Mouse (Mus musculus): ENCODE results near the gene Tesk1. TPM values are rescaled to one million over a fixed set of nuclear protein-coding genes. Genes with fewer than 3 reads are reported as not detected.

The Tesk1 gene
- polyA plus RNA-seq, 1 experiment from 2014 or later: 40.0 TPM

GRCm38 (mm10) chr4:43425648-43426380 lies 15.9 kb upstream of the Tesk1 start:
- Histone ChIP-seq H3K79me2 (ENCODE audit: inconsistent target) (peaks cover 6% of the 10 kb centered on the region; the same call in 1 of the 2 replicates), H3K4me3 (ENCODE audit: inconsistent target) (no peak overlapping the region), H3K36me3 (ENCODE audit: inconsistent target) (peaks cover 46% of the 10 kb centered on the region), H3K27ac (no peak overlapping the region)
- WGBS (ENCODE audit: missing documents): 58% methylated on average over 26 of the region's 31 CpGs

DNA sequence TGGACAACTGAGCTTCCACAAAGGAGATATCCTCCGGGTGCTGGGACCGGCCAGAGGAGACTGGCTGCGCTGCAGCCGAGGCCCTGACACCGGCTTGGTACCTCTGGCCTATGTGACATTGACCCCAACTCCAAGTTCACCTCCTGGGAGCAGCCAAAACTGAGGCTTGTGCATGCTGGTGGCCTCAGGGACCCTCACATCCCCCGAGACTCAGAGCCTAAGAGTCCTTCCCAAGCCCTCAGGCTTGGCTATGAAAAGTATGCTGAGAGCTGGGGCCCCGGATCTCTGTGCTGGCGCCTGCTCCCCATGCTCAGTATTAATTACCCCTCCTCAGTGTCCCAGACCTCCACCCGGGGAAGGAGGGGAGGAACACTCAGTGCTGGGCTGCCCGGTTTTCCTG lies 15.3 kb upstream of the Tesk1 start:
- H3K4me3 ChIP-seq (ENCODE audit: inconsistent target): no peak overlapping the region
- H3K79me2 ChIP-seq (ENCODE audit: inconsistent target): no peaks in the 10 kb centered on the region; the same call in 1 of the 2 replicates
- no peak overlapping the region for H3K27ac ChIP-seq
- WGBS (ENCODE audit: missing documents): 92% methylated on average over 10 of the region's 10 CpGs
- H3K36me3 ChIP-seq (ENCODE audit: inconsistent target): peaks cover 46% of the 10 kb centered on the region

DNA sequence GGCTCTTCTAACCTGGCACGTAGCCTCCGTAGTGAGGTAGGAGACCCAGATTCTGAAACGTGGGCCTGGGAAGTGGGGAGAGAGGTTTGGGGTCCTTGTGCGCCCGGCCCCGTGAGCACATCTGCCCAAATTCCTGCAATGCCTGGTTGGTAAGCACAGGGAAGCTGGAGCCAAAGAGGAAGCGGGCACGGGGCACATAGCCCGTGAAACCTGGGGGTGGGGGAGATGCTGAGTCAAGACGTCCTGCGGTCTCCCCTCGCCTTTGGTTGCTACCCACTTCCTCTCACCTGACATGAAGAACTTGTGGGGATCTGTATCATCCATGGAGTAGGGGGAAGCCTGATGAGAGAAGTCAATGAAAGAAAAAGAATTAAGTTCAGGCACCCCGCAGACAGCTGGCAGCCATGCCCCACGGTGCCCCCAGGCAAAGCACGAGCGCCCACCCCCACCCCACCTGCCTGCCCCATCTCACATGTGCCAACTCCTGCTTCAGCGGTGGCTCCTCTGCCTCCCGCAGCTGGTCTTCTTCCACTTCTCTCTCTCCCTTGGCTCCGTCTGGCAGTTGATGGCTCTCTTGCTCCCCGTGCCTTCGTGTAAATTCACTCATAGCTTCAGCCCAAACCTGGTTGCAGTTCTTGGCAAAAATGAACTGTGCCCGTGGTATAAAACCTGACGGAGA lies 14.1 kb upstream of the Tesk1 start:
- Histone ChIP-seq H3K36me3 (ENCODE audit: inconsistent target) (peaks cover 34% of the 10 kb centered on the region), H3K79me2 (ENCODE audit: inconsistent target) (no peaks in the 10 kb centered on the region), H3K4me3 (ENCODE audit: inconsistent target) (no peak overlapping the region), H3K27ac (no peak overlapping the region)
- WGBS (ENCODE audit: missing documents): 18% methylated on average over 21 of the region's 23 CpGs

DNA sequence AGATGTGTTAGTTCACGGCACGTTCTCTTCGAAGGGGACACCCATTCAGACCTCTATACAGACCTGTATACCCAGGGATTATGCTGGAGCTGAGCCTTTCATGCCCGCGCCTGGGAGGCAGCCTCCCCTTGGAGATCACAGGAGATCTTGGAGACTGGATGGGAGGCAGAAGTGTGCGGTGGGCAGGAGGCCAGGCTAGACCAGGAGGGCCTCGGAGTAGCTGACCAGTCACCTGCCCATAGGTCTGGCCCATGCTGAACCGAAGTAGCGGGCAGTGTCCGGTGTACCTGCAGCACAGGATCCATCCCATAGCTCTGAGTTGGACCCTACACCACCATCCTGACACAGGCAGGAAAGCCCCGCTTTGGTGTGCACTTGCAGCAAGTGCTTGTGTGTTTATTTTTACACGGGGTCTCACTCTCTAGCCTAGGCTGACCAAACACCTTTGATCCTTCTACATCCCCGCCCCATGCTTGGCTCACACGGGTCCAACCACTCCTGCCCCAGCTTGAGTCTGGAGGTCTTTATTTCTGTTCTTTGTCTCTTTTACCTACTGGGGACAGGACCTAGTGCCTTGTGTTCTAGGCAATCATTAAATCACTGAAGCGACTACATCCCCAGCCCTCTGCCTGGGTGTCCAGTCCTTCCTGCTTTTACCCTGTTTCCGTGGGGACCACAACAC lies 13.4 kb upstream of the Tesk1 start:
- no peak overlapping the region for H3K4me3 ChIP-seq (ENCODE audit: inconsistent target)
- WGBS (ENCODE audit: missing documents): 57% methylated on average over 16 of the region's 16 CpGs
- H3K27ac ChIP-seq: no peak overlapping the region
- H3K79me2 ChIP-seq (ENCODE audit: inconsistent target): no peaks in the 10 kb centered on the region
- H3K36me3 ChIP-seq (ENCODE audit: inconsistent target): peaks cover 27% of the 10 kb centered on the region

- Histone ChIP-seq H3K79me2 (ENCODE audit: inconsistent target) (no peaks in the 10 kb centered on the region), H3K36me3 (ENCODE audit: inconsistent target) (peaks cover 21% of the 10 kb centered on the region), H3K27ac (no peak within 1 kb of the TSS), H3K4me3 (ENCODE audit: inconsistent target) (no peak within 1 kb of the TSS)
- 68% methylated on average over 10 of the region's 10 CpGs for WGBS (ENCODE audit: missing documents)
Measured at GRCm38 (mm10) chr4:43428946-43429345, 12.8 kb upstream of the Tesk1 start, which contains the start of gene Fam166b. TSS of gene Fam166b (minus strand) at chr4:43429134.

GRCm38 (mm10) chr4:43431690-43432089 lies 10.0 kb upstream of the Tesk1 start:
- no peak overlapping the region for H3K27ac ChIP-seq
- no peak overlapping the region for H3K4me3 ChIP-seq (ENCODE audit: inconsistent target)
- peaks cover 1% of the 10 kb centered on the region; the same call in 1 of the 2 replicates for H3K36me3 ChIP-seq (ENCODE audit: inconsistent target)
- no peaks in the 10 kb centered on the region for H3K79me2 ChIP-seq (ENCODE audit: inconsistent target)
- 9% methylated on average over 4 of the region's 4 CpGs for WGBS (ENCODE audit: missing documents)

DNA sequence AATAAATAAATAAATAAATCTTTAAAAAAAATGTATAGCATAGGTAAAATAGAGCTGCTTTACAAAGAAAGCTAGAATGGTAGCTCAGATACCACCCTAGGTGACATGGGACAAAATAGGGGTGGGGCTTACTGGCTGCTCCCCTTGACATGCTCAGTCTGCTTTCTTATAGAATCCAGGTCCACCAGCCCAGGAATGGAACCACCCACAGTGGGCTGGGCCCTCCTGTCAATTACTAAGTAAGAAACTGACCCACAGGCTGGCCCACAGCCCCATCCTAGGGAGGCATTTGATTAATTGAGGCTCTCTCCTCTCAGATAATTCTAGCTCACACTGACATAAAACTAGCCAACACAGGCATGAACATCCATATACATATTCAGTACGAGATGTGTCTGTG lies 8.9 kb upstream of the Tesk1 start:
- Histone ChIP-seq H3K27ac (no peak overlapping the region), H3K4me3 (ENCODE audit: inconsistent target) (no peak overlapping the region)
- WGBS (ENCODE audit: missing documents): 89% methylated on average over 1 of the region's 1 CpGs

DNA sequence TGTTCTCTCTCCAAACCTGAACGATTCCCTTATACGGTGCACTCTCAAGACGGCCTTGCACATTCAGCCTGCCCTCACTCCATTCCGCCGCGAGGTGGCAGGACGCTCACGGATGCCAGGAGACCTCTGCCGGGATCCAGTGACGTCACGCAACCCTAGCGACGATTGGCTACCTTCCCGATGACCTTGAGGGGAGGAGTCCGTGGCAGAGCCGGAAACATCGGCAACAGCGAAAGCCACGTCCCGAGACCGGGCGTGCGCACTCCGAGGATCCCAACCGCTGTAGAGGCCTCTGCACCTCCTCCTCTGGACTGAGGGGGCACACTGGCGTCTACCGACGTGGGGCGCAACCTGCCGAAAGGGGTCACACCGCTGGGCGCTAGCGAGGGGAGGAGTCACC lies 305 bp downstream of the Tesk1 start:
- Histone ChIP-seq H3K4me3 (ENCODE audit: inconsistent target) (peak overlapping the region; percentile 66), H3K79me2 (ENCODE audit: inconsistent target) (peaks cover 15% of the 10 kb centered on the region), H3K36me3 (ENCODE audit: inconsistent target) (peaks cover 15% of the 10 kb centered on the region), H3K27ac (peak overlapping the region; percentile 55)
- 2% methylated on average over 33 of the region's 33 CpGs for WGBS (ENCODE audit: missing documents)

More for the DNA sequence above, 8.9 kb upstream of the Tesk1 start:
- Histone ChIP-seq H3K36me3 (ENCODE audit: inconsistent target) (no peaks in the 10 kb centered on the region), H3K79me2 (ENCODE audit: inconsistent target) (no peaks in the 10 kb centered on the region)

- peaks cover 21% of the 10 kb centered on the region for H3K36me3 ChIP-seq (ENCODE audit: inconsistent target)
- H3K27ac ChIP-seq: peak overlapping the region; percentile 55
- H3K4me3 ChIP-seq (ENCODE audit: inconsistent target): peak overlapping the region; percentile 66
- under 1% methylated on average over 88 of the region's 88 CpGs for WGBS (ENCODE audit: missing documents)
- H3K79me2 ChIP-seq (ENCODE audit: inconsistent target): peaks cover 15% of the 10 kb centered on the region
Measured at GRCm38 (mm10) chr4:43442456-43443361, 970 bp downstream of the Tesk1 start.

GRCm38 (mm10) chr4:43443511-43443910 lies 1.8 kb downstream of the Tesk1 start:
- Histone ChIP-seq H3K36me3 (ENCODE audit: inconsistent target) (peaks cover 29% of the 10 kb centered on the region), H3K4me3 (ENCODE audit: inconsistent target) (peak overlapping the region; percentile 66), H3K27ac (no peak overlapping the region), H3K79me2 (ENCODE audit: inconsistent target) (peaks cover 15% of the 10 kb centered on the region)
- 3% methylated on average over 28 of the region's 28 CpGs for WGBS (ENCODE audit: missing documents)

DNA sequence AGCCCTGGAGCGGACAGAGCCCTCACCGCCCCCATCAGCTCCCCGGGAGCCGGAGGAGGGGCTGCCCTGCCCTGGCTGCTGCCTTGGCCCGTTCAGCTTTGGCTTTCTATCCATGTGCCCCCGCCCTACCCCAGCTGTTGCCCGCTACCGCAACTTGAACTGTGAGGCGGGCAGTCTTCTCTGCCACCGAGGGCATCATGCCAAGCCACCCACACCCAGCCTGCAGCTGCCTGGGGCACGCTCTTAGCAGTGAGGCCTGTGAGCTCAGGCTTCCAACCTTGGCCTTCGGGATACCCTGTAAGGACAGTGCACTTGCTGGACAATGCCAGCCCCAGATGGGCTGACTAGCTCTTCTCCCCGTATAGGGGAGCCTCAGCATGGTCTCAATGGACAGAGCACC lies 5.5 kb downstream of the Tesk1 start:
- Histone ChIP-seq H3K4me3 (ENCODE audit: inconsistent target) (no peak overlapping the region), H3K36me3 (ENCODE audit: inconsistent target) (peaks cover 61% of the 10 kb centered on the region)
- 94% methylated on average over 13 of the region's 13 CpGs for WGBS (ENCODE audit: missing documents)

DNA sequence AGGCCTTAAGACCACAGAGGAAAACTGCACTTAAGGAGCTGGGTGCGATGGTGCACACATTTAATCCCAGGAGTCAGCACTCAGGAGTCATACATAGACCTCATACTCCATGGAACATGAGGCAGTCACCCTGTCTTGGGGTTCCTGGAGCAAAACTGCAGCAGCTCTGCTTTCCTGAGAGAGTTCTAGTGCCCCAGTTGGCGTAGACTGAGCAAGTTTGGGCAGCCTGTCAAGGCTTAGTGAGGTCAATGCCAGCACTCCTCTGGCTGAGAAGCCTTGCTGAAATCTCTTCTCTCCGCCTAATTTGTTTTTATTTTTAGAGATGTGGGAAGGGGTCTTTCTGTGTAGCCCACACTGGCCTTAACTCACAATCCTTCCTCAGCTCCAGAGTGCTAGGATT lies 6.8 kb downstream of the Tesk1 start:
- WGBS (ENCODE audit: missing documents): 97% methylated on average over 3 of the region's 3 CpGs

More for the DNA sequence above, 5.5 kb downstream of the Tesk1 start:
- Histone ChIP-seq H3K27ac (no peak overlapping the region), H3K79me2 (ENCODE audit: inconsistent target) (peaks cover 40% of the 10 kb centered on the region)

GRCm38 (mm10) chr4:43452315-43452714 lies 10.6 kb downstream of the Tesk1 start:
- Histone ChIP-seq H3K79me2 (ENCODE audit: inconsistent target) (peaks cover 45% of the 10 kb centered on the region), H3K36me3 (ENCODE audit: inconsistent target) (peaks cover 44% of the 10 kb centered on the region), H3K27ac (no peak overlapping the region), H3K4me3 (ENCODE audit: inconsistent target) (no peak overlapping the region)
- 87% methylated on average over 10 of the region's 11 CpGs for WGBS (ENCODE audit: missing documents)

More for the DNA sequence above, 6.8 kb downstream of the Tesk1 start:
- Histone ChIP-seq H3K79me2 (ENCODE audit: inconsistent target) (peaks cover 51% of the 10 kb centered on the region), H3K27ac (no peak overlapping the region), H3K4me3 (ENCODE audit: inconsistent target) (no peak overlapping the region), H3K36me3 (ENCODE audit: inconsistent target) (peaks cover 61% of the 10 kb centered on the region)

GRCm38 (mm10) chr4:43453413-43453812 lies 11.7 kb downstream of the Tesk1 start:
- peaks cover 33% of the 10 kb centered on the region for H3K36me3 ChIP-seq (ENCODE audit: inconsistent target)
- peak overlapping the region; percentile 78 for H3K27ac ChIP-seq
- 8% methylated on average over 18 of the region's 18 CpGs for WGBS (ENCODE audit: missing documents)
- H3K4me3 ChIP-seq (ENCODE audit: inconsistent target): peak overlapping the region; percentile 53
- peaks cover 45% of the 10 kb centered on the region for H3K79me2 ChIP-seq (ENCODE audit: inconsistent target)
